Comparison of ENCODE assay signal across 12 mouse cellular contexts in the genomic region with DNA sequence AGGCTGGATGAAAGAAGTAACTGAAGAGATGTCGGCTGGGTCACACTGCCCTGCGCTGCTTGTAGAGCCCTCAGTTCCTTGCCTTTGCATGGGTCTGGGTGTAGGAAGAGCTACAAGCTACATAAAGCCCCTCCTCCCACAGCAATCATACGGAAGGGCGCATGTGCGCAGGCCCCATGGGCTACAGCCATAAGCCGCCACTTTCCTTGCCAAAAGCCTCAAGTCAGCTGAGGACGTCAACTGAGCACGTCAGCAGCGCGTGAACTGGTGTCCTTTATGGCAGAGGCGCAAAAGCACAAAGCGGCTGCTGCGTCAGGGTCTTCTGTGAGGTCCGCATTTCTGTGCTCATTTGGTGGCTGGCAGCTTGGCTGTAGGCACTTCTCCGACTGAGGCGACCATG.
"Had no signal": no experiment of that assay in that cellular context is flagged by ENCODE, and none has a peak within 500 bp of the region (broad histone marks: within the 10 kb centered on the region; RNA-seq: fewer than 3 reads in every experiment).

No protein-coding gene starts in this region.

- H3K4me1 ChIP-seq: kidney, embryonic 15.5 days; liver, embryonic 13.5 days had no signal

- H3K4me3 ChIP-seq: kidney, embryonic 15.5 days; liver, embryonic 13.5 days had no signal

- H3K27me3 ChIP-seq: kidney, embryonic 15.5 days; liver, embryonic 13.5 days had no signal

- H3K27ac ChIP-seq: kidney, embryonic 15.5 days; liver, embryonic 13.5 days had no signal

- H3K9me3 ChIP-seq: kidney, embryonic 15.5 days; liver, embryonic 13.5 days had no signal

- H3K4me2 ChIP-seq: kidney, embryonic 15.5 days; liver, embryonic 13.5 days; midbrain, embryonic 11.5 days had no signal

- DNase-seq: kidney, adult 2 months; kidney, postnatal 10 days; kidney, postnatal 36 days; liver, embryonic 13.5 days; lung, adult 2 months; lung, postnatal 14 days; lung, postnatal 4 days; midbrain, embryonic 14.5 days; thymus, adult 18-20 months; thymus, postnatal 36 days had no signal

- H3K9ac ChIP-seq: kidney, embryonic 15.5 days; liver, embryonic 13.5 days had no signal
